Mouse (Mus musculus): ENCODE data around the gene Adamts9. TPM values are rescaled to one million over a fixed set of nuclear protein-coding genes. Genes with fewer than 3 reads are reported as not detected.

Adamts9 gene
- polyA plus RNA-seq, 1 experiment from 2014 or later, result 1.7 TPM

- Histone ChIP-seq H3K4me3 (no peak overlapping the region), H3K27me3 (no peaks in the 10 kb centered on the region; the same call in 1 of the 2 replicates), H3K9ac (replicated peaks) (no peak overlapping the region), H3K36me3 (no peaks in the 10 kb centered on the region), H3K4me2 (replicated peaks) (no peak overlapping the region), H3K9me3 (no peaks in the 10 kb centered on the region), H3K4me1 (no peaks in the 10 kb centered on the region), H3K27ac (replicated peaks) (no peak overlapping the region)
- WGBS, result 93% methylated on average over 6 of the region's 6 CpGs
- ATAC-seq (ENCODE audit: low FRiP score, low read depth), result no peak
Measured at GRCm38 (mm10) chr6:92960997-92961396, 17.7 kb upstream of the Adamts9 start.

- Histone ChIP-seq H3K27ac (replicated peaks) (no peak overlapping the region), H3K27me3 (peaks cover 3% of the 10 kb centered on the region; the same call in 1 of the 2 replicates), H3K4me2 (replicated peaks) (no peak overlapping the region), H3K4me3 (no peak overlapping the region), H3K9ac (replicated peaks) (no peak overlapping the region), H3K9me3 (no peaks in the 10 kb centered on the region), H3K4me1 (no peaks in the 10 kb centered on the region), H3K36me3 (no peaks in the 10 kb centered on the region)
- 82% methylated on average over 2 of the region's 2 CpGs for WGBS
- ATAC-seq (ENCODE audit: low FRiP score, low read depth), result no peak
Measured at GRCm38 (mm10) chr6:92959416-92959815, 16.1 kb upstream of the Adamts9 start.

GRCm38 (mm10) chr6:92947337-92948042 lies 4.2 kb upstream of the Adamts9 start:
- Histone ChIP-seq H3K4me2 (replicated peaks) (no peak overlapping the region), H3K36me3 (no peaks in the 10 kb centered on the region)
- WGBS, result 93% methylated on average over 6 of the region's 6 CpGs

GRCm38 (mm10) chr6:92944711-92945110 lies 1.4 kb upstream of the Adamts9 start:
- 45% methylated on average over 7 of the region's 7 CpGs for WGBS
- H3K4me3 ChIP-seq, result no peak overlapping the region
- peaks cover 6% of the 10 kb centered on the region; the same call in 1 of the 2 replicates for H3K9me3 ChIP-seq
- H3K4me2 ChIP-seq (replicated peaks), result no peak overlapping the region
- peaks cover 65% of the 10 kb centered on the region for H3K27me3 ChIP-seq
- no peak overlapping the region for H3K27ac ChIP-seq (replicated peaks)
- H3K4me1 ChIP-seq, result peaks cover 36% of the 10 kb centered on the region
- ATAC-seq (ENCODE audit: low FRiP score, low read depth), result no peak
- H3K9ac ChIP-seq (replicated peaks), result no peak overlapping the region
- H3K36me3 ChIP-seq, result no peaks in the 10 kb centered on the region

More at GRCm38 (mm10) chr6:92947337-92948042, 4.2 kb upstream of the Adamts9 start:
- H3K27me3 ChIP-seq, result peaks cover 37% of the 10 kb centered on the region
- H3K9ac ChIP-seq (replicated peaks), result no peak overlapping the region
- H3K4me1 ChIP-seq, result peaks cover 15% of the 10 kb centered on the region
- ATAC-seq (ENCODE audit: low FRiP score, low read depth), result no peak
- H3K27ac ChIP-seq (replicated peaks), result no peak overlapping the region
- H3K4me3 ChIP-seq, result no peak overlapping the region
- H3K9me3 ChIP-seq, result peaks cover 6% of the 10 kb centered on the region; the same call in 1 of the 2 replicates

GRCm38 (mm10) chr6:92944048-92944685 lies 875 bp upstream of the Adamts9 start:
- Histone ChIP-seq H3K36me3 (no peaks in the 10 kb centered on the region), H3K4me2 (replicated peaks) (peak overlapping the region; percentile 96), H3K9me3 (peaks cover 6% of the 10 kb centered on the region; the same call in 1 of the 2 replicates), H3K27ac (replicated peaks) (no peak overlapping the region), H3K9ac (replicated peaks) (no peak overlapping the region), H3K4me1 (peaks cover 36% of the 10 kb centered on the region), H3K27me3 (peaks cover 69% of the 10 kb centered on the region), H3K4me3 (peak overlapping the region; percentile 57)
- WGBS, result 4% methylated on average over 14 of the region's 14 CpGs
- no peak for ATAC-seq (ENCODE audit: low FRiP score, low read depth)

- peak; percentile 9; the same call in 1 of the 2 replicates for ATAC-seq (ENCODE audit: low FRiP score, low read depth)
- Histone ChIP-seq H3K4me3 (peak overlapping the region; percentile 57), H3K9ac (replicated peaks) (0 out of 2 replicates have a peak overlapping the region, but pooled peaks have one; percentile 28), H3K4me1 (peaks cover 36% of the 10 kb centered on the region), H3K4me2 (replicated peaks) (peak overlapping the region; percentile 96), H3K27me3 (peaks cover 69% of the 10 kb centered on the region), H3K36me3 (no peaks in the 10 kb centered on the region), H3K9me3 (no peaks in the 10 kb centered on the region), H3K27ac (replicated peaks) (no peak overlapping the region)
- under 1% methylated on average over 30 of the region's 30 CpGs for WGBS
Measured at GRCm38 (mm10) chr6:92941756-92942420, 1.4 kb downstream of the Adamts9 start.

- Histone ChIP-seq H3K27ac (replicated peaks) (no peak overlapping the region), H3K4me1 (peaks cover 36% of the 10 kb centered on the region)
- 0% methylated on average over 21 of the region's 21 CpGs for WGBS
Measured at GRCm38 (mm10) chr6:92941281-92941731, 2.0 kb downstream of the Adamts9 start.

GRCm38 (mm10) chr6:92940191-92941131 lies 2.8 kb downstream of the Adamts9 start:
- Histone ChIP-seq H3K9ac (replicated peaks) (0 out of 2 replicates have a peak overlapping the region, but pooled peaks have one; percentile 24), H3K27me3 (peaks cover 61% of the 10 kb centered on the region), H3K9me3 (no peaks in the 10 kb centered on the region), H3K27ac (replicated peaks) (no peak overlapping the region), H3K4me1 (peaks cover 36% of the 10 kb centered on the region), H3K4me2 (replicated peaks) (peak overlapping the region; percentile 96), H3K4me3 (peak overlapping the region; percentile 57), H3K36me3 (no peaks in the 10 kb centered on the region)
- ATAC-seq (ENCODE audit: low FRiP score, low read depth), result peak; percentile 27; the same call in 1 of the 2 replicates
- WGBS, result 1% methylated on average over 37 of the region's 37 CpGs

More at GRCm38 (mm10) chr6:92941281-92941731, 2.0 kb downstream of the Adamts9 start:
- peak; percentile 72 for ATAC-seq (ENCODE audit: low FRiP score, low read depth)
- Histone ChIP-seq H3K9ac (replicated peaks) (no peak overlapping the region), H3K9me3 (no peaks in the 10 kb centered on the region), H3K4me3 (peak overlapping the region; percentile 57), H3K4me2 (replicated peaks) (peak overlapping the region; percentile 96), H3K36me3 (no peaks in the 10 kb centered on the region), H3K27me3 (peaks cover 64% of the 10 kb centered on the region)

GRCm38 (mm10) chr6:92928261-92928660 lies 15.0 kb downstream of the Adamts9 start:
- H3K9ac ChIP-seq (replicated peaks), result no peak overlapping the region
- no peaks in the 10 kb centered on the region for H3K4me1 ChIP-seq
- WGBS, result 89% methylated on average over 5 of the region's 5 CpGs
- H3K36me3 ChIP-seq, result no peaks in the 10 kb centered on the region
- ATAC-seq (ENCODE audit: low FRiP score, low read depth), result no peak
- H3K4me2 ChIP-seq (replicated peaks), result no peak overlapping the region
- H3K4me3 ChIP-seq, result no peak overlapping the region
- H3K9me3 ChIP-seq, result no peaks in the 10 kb centered on the region
- H3K27me3 ChIP-seq, result no peaks in the 10 kb centered on the region
- H3K27ac ChIP-seq (replicated peaks), result no peak overlapping the region

GRCm38 (mm10) chr6:92924536-92924935 lies 18.8 kb downstream of the Adamts9 start:
- Histone ChIP-seq H3K9me3 (no peaks in the 10 kb centered on the region), H3K4me1 (no peaks in the 10 kb centered on the region), H3K4me3 (no peak overlapping the region), H3K9ac (replicated peaks) (no peak overlapping the region), H3K36me3 (no peaks in the 10 kb centered on the region), H3K27ac (replicated peaks) (no peak overlapping the region), H3K27me3 (no peaks in the 10 kb centered on the region), H3K4me2 (replicated peaks) (no peak overlapping the region)
- 77% methylated on average over 8 of the region's 8 CpGs for WGBS
- ATAC-seq (ENCODE audit: low FRiP score, low read depth), result no peak

- no peaks in the 10 kb centered on the region for H3K27me3 ChIP-seq
- 61% methylated on average over 4 of the region's 4 CpGs for WGBS
- no peaks in the 10 kb centered on the region for H3K4me1 ChIP-seq
- no peaks in the 10 kb centered on the region for H3K36me3 ChIP-seq
- no peak overlapping the region for H3K27ac ChIP-seq (replicated peaks)
- ATAC-seq (ENCODE audit: low FRiP score, low read depth), result no peak
- H3K4me2 ChIP-seq (replicated peaks), result no peak overlapping the region
- H3K9me3 ChIP-seq, result no peaks in the 10 kb centered on the region
- H3K9ac ChIP-seq (replicated peaks), result no peak overlapping the region
- no peak overlapping the region for H3K4me3 ChIP-seq
Measured at GRCm38 (mm10) chr6:92921843-92922242, 21.4 kb downstream of the Adamts9 start.

All from midbrain, embryonic 12.5 days (tissue).